Mouse (Mus musculus) megakaryocyte, adult 5-6 weeks (primary cell): ENCODE data around the gene Pofut1. TPM values are rescaled to one million over a fixed set of nuclear protein-coding genes. Genes with fewer than 3 reads are reported as not detected.
A peak's percentile ranks its signal among the peaks of the same experiment; 100 is the strongest.

Source experiments
- ATAC-seq: 2 replicates; pipeline ENCODE4 v1.8.0; 2016; ENCODE audit warnings: mild to moderate bottlenecking, inconsistent platforms; ENCODE audit not compliant: poor library complexity, severe bottlenecking
- total RNA-seq, 2 experiments: library from RNA; stranded (forward) in 1 of 2; stranded (reverse) in 1 of 2; fragments of 153-499, 151-499 nt in 1 of 2; fragments of 221-1000, 200-1000 nt in 1 of 2; gene quantifications; 2 replicates each; pipeline versions ENCODE4 v1.2.3 to v1.2.4; 2015 to 2017

Pofut1 gene
- total RNA-seq (2015) (6.2 and 8.1 TPM in 2 replicates), total RNA-seq (2017) (12.2 and 12.8 TPM in 2 replicates)

- peak; percentile 87 for ATAC-seq
Observed at GRCm38 (mm10) chr2:153241250-153242014, at the start of gene Pofut1, which contains the start of gene Plagl2. TSS of gene Pofut1 (plus strand) at chr2:153241533. TSS of gene Plagl2 (minus strand) at chr2:153241426.

DNA sequence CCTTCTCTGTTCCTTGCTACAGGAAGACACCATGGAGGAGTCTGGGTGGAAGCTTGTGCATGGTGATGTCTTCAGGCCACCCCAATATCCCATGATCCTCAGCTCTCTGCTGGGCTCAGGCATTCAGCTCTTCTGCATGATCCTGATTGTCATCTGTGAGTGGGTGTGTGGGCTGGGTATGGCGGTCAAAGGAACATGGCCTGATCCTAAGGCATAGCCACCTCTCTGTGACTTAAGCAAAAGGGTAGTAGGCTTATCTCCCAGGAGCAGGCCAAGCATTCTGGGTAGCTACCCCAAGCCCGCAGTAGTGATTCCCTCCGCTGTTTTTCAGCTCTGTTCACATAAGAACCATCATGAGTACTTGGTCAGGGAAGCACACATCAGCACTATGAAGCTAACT is 47.1 kb upstream of the Pofut1 start:
- ATAC-seq, result no peak

DNA sequence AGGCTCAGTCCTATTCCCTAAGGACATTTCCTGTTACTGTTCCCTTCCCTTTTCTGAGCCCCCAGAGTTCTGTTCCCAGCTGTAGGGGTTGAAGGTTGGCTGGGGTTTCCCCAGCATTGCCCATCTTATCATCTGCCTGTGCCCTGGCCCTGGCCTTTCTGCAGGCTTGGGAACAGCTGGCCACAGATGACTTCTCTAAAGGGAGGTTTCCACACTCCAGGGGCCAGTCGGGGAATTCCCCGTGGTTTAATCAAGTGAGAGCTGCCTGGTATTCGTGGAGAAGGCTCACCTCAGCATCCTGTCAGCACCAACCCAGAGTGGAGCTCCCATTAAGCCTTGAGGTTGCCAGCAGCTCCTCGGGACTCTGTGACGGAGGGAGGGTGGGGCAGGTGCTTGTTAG is 42.8 kb upstream of the Pofut1 start:
- ATAC-seq, result peak; percentile 22; the same call in 1 of the 2 replicates

DNA sequence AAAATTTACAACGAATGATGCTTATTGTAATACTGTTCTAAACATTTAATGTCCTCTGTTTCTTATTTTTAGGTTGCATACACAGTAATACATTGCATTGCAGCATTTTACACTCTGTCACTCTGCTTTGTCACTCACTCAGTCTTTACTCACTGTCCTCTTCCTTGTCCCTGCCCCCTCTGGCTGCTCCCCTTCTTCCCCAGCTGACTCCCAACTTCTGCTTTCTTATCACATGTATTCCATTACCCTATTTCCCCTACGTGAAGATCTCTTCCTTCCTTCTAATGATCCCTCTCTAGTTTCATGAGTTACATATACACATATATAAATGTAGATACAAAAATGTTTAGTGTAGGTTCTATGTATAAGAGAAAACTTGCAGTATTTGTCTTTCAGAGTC is 42.2 kb upstream of the Pofut1 start:
- peak; percentile 97 for ATAC-seq

DNA sequence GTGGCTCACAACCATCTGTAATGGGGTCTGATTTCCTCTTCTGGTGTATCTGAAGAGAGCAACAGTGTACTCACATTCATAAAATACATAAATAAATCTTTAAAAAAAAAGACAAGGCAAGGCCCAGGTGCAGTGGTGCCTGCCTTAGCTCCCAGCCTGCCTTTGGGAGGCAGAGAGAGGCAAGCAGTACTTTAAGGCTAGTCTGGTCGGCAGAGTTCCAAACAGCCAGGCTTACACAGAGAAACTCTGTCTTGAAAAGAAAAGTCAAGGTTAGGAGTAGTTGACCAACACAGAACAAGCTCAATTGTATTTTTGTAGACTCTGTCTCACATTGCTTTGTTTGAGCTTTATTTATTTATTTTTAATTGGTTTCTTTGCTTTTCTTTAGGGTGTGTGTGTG is 38.6 kb upstream of the Pofut1 start:
- no peak for ATAC-seq

DNA sequence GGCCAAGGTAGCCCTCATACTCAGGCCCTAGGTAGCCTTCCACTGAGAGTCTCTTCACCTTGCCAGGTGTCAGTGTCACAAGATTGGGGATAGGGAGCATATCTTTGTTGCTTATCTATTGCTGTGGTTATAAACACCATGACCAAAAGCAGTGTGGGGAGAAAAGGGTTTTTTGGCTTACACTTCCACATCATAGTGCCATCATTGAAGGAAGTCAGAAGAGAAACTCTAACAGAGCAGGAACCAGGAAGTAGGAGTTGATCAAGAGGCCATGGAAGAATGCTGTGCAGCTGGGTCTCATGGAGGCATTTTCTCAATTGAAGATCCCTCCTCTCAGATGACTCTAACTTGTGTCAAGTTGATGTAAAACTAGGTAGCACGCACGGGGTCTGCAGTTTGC is 33.2 kb upstream of the Pofut1 start:
- ATAC-seq, result 0 out of 2 replicates have a peak, but pooled peaks have one; percentile 45

- ATAC-seq, result no peak
Observed at GRCm38 (mm10) chr2:153209286-153209685, 32.0 kb upstream of the Pofut1 start.

DNA sequence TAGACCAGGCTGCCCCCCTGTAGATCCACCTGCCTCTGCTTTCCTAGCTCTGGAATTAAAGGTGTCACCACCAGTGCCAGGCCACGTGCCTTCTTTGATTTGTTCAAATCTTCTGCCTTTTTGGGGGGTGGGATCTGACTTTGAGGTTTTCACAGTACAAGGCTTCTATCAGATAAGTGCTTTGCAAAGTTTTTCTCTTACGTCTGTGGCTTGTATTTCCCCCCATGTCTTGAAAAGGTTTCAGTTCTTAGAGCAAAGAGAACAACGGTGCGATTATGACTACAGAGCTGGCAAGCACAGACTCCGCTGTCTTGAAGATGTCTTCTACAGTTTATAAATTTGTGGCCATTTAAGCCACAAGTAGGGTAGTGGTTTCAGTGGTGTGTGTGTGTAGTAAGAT is 29.9 kb upstream of the Pofut1 start:
- no peak for ATAC-seq

- ATAC-seq, result no peak
Observed at GRCm38 (mm10) chr2:153213351-153213750, 28.0 kb upstream of the Pofut1 start.

- ATAC-seq, result peak; percentile 81
Observed at GRCm38 (mm10) chr2:153214771-153215259, 26.5 kb upstream of the Pofut1 start.

- ATAC-seq, result peak; percentile 44
Observed at GRCm38 (mm10) chr2:153215421-153215820, 25.9 kb upstream of the Pofut1 start.

DNA sequence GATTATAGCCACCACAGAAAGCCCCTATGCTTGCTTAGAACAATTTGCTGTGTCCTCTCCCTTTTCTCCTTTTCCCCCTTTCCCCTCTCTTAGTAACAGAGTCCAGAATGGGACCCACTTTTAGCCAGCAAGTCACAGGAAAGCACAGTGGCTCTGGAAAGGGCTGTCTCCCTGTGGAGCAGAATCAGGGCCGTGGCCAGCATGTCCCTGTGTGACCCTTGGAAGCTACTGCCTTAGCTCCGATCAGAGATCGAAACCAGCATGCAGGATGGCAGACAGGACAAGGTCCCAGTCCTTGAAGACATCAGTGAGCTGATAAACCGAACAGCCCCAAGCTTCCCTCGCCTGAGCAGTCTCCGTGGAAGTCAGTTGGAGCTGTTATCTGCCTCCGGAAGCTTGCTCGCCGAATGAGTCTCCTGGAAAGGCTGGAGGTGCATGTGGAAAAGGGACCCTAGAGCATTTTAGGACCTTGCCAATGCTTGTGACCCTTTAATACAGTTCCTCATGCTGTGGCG is 23.4 kb upstream of the Pofut1 start:
- no peak for ATAC-seq

- no peak for ATAC-seq
Observed at GRCm38 (mm10) chr2:153218516-153218915, 22.8 kb upstream of the Pofut1 start.

- no peak for ATAC-seq
Observed at GRCm38 (mm10) chr2:153221620-153222019, 19.7 kb upstream of the Pofut1 start.

- no peak for ATAC-seq
Observed at GRCm38 (mm10) chr2:153222130-153222529, 19.2 kb upstream of the Pofut1 start.

- no peak for ATAC-seq
Observed at GRCm38 (mm10) chr2:153222566-153222965, 18.8 kb upstream of the Pofut1 start.

DNA sequence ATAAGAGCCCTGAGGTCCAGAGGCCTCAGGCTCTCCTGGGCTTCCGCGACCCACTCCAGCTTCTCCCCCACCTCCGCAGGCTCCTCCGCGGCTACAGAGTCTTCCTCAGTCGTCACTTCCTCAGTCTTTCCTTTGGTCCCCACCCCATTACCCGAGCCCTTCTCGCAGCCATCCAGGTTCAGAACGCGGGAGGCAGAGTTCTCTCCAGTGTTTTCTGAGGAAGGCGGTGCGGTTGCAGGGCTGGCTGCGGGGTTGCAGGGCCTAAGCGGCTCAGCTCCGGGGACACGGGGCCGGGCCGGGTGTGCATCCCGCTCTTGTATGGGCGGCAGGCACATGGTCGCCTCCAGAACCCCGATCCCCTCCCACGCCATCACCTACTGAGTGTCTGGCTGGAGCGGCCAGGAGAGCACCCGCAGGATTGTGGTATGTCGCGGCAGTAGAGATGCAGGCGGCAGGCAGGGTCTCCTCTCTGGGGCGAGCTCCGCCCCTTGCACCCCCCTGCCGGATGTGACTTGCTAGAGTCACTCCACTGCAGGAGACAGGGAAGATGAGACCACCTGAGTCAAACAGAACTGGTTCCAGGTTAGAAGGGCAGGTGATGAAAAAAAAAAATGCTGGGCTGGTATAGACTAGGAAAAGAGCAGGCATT is 16.3 kb upstream of the Pofut1 start, which contains the start of gene Tspyl3:
Gene Tspyl3 (minus strand): TSS at position 496 of the 649 bp plus-strand sequence.
- ATAC-seq, result peak; percentile 83

GRCm38 (mm10) chr2:153225595-153225953 is 15.8 kb upstream of the Pofut1 start:
- peak; percentile 13; the same call in 1 of the 2 replicates for ATAC-seq

DNA sequence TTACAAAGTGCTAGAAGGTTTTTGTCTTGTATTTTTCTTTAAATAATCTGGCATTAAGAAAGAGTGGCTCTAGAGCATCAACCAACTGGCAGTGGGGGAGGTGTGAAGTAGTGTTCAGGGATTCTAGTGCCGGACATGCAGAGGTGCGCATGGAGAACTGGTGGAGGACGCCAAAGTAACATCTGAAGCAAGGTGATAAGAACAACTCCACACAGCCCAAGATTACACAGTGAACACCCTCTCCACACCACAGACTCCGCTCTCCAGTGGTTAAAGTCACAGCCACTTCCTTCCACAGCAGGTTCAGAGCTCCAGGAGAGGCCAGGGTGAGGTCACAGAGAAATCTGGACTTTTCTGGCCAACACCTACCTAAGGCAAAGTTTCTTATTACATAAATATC is 13.4 kb upstream of the Pofut1 start:
- ATAC-seq, result no peak

DNA sequence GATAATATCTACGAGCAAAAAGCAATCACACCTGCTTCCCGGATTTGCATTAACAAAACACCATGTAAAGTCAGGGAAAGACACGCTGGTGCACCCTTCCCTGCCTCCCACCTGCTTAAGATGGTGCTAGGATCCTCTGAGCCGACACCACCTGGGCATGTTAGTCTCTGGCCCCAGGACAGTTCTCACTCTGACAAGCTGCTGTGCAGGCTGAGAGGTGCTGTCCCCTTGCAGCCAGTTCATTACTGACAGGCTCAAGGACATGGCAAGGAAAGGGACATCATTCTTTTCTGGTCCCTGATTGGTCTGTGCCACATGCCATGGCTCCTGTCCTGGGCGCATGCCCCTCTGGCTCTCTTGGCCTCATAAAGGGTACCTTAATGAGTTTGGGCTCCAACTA is 12.8 kb upstream of the Pofut1 start:
- no peak for ATAC-seq

- no peak for ATAC-seq
Observed at GRCm38 (mm10) chr2:153237193-153237592, 4.1 kb upstream of the Pofut1 start.

GRCm38 (mm10) chr2:153237891-153238290 is 3.4 kb upstream of the Pofut1 start:
- ATAC-seq, result no peak
